Mouse (Mus musculus) spleen, postnatal 10 days (tissue): ENCODE data around the gene Sh3bgrl3.

Experiments used
- DNase-seq, 2 experiments: peaks; one replicate each; pipeline ENCODE4 v3.0.0; 2021 to 2022; ENCODE audit warnings: low spot score in 2 of 2

Sh3bgrl3 gene

GRCm38 (mm10) chr4:134128983-134129362, 384 bp upstream of the Sh3bgrl3 start:
- peak in 1 of 2 experiments; percentile 65 for DNase-seq

- DNase-seq, result peak in 1 of 2 experiments; percentile 16
Measured at GRCm38 (mm10) chr4:134127793-134128192, 796 bp downstream of the Sh3bgrl3 start.

GRCm38 (mm10) chr4:134127121-134127455, 1.5 kb downstream of the Sh3bgrl3 start:
- no peak for DNase-seq

- no peak for DNase-seq
Measured at GRCm38 (mm10) chr4:134126300-134127120, 2.1 kb downstream of the Sh3bgrl3 start.

- DNase-seq, result no peak
Measured at GRCm38 (mm10) chr4:134125383-134126060, 3.1 kb downstream of the Sh3bgrl3 start.

- peak; percentile 60 to 71 for DNase-seq
Measured at GRCm38 (mm10) chr4:134123680-134124551, 4.7 kb downstream of the Sh3bgrl3 start.

GRCm38 (mm10) chr4:134123147-134123546, 5.4 kb downstream of the Sh3bgrl3 start:
- no peak for DNase-seq

GRCm38 (mm10) chr4:134122281-134122680, 6.3 kb downstream of the Sh3bgrl3 start:
- peak in 1 of 2 experiments; percentile 22 for DNase-seq

GRCm38 (mm10) chr4:134121571-134121970, 7.0 kb downstream of the Sh3bgrl3 start:
- peak in 1 of 2 experiments; percentile 65 for DNase-seq

GRCm38 (mm10) chr4:134120916-134121315, 7.7 kb downstream of the Sh3bgrl3 start:
- peak in 1 of 2 experiments; percentile 16 for DNase-seq

GRCm38 (mm10) chr4:134120192-134120805, 8.3 kb downstream of the Sh3bgrl3 start:
- peak in 1 of 2 experiments; percentile 36 for DNase-seq

- peak in 1 of 2 experiments; percentile 77 for DNase-seq
Measured at GRCm38 (mm10) chr4:134119644-134120043, 8.9 kb downstream of the Sh3bgrl3 start.

- DNase-seq, result peak in 1 of 2 experiments; percentile 20
Measured at GRCm38 (mm10) chr4:134119042-134119441, 9.5 kb downstream of the Sh3bgrl3 start.

- DNase-seq, result peak in 1 of 2 experiments; percentile 39
Measured at GRCm38 (mm10) chr4:134118126-134118800, 10.3 kb downstream of the Sh3bgrl3 start.

GRCm38 (mm10) chr4:134117012-134117411, 11.6 kb downstream of the Sh3bgrl3 start:
- DNase-seq, result peak; percentile 27 to 70

- DNase-seq, result peak; percentile 7 to 18
Measured at GRCm38 (mm10) chr4:134116501-134116900, 12.1 kb downstream of the Sh3bgrl3 start.

GRCm38 (mm10) chr4:134115215-134116144, 13.1 kb downstream of the Sh3bgrl3 start:
- DNase-seq, result no peak

GRCm38 (mm10) chr4:134114038-134114437, 14.6 kb downstream of the Sh3bgrl3 start:
- no peak for DNase-seq

GRCm38 (mm10) chr4:134113356-134113994, 15.1 kb downstream of the Sh3bgrl3 start:
- DNase-seq, result no peak
